Mouse (Mus musculus) hindbrain, embryonic 12.5 days (tissue): Measurements from ENCODE around the gene Mustn1. TPM values are rescaled to one million over a fixed set of nuclear protein-coding genes. Genes with fewer than 3 reads are reported as not detected.

ENCODE experiments used
- ATAC-seq: fragments of 200-750 bp; cut with Nextera tagmentation; 2 replicates; pipeline ENCODE4 v1.8.0; 2017; ENCODE audit warnings: moderate TSS enrichment; ENCODE audit not compliant: low FRiP score
- H3K27ac ChIP-seq: fragments of 300-500 bp; sonication (generic); 2 replicates; pipeline ENCODE4 v1.5.1; 2016; ENCODE audit warnings: mild to moderate bottlenecking
- H3K27me3 ChIP-seq: fragments of 300-500 bp; sonication (generic); 2 replicates; pipeline ENCODE4 v1.6.1; 2016; ENCODE audit warnings: mild to moderate bottlenecking
- H3K36me3 ChIP-seq: fragments of 300-500 bp; sonication (generic); 2 replicates; pipeline ENCODE4 v1.6.1; 2016; ENCODE audit warnings: mild to moderate bottlenecking
- H3K4me1 ChIP-seq: fragments of 300-500 bp; sonication (generic); 2 replicates; pipeline ENCODE4 v1.6.1; 2016
- H3K4me2 ChIP-seq: fragments of 300-500 bp; sonication (generic); replicated peaks from 2 replicates; pipeline ENCODE4 v1.6.1; 2016; ENCODE audit warnings: mild to moderate bottlenecking
- H3K4me3 ChIP-seq: fragments of 300-500 bp; sonication (generic); 2 replicates; pipeline ENCODE4 v1.5.1; 2016; ENCODE audit warnings: mild to moderate bottlenecking
- H3K9ac ChIP-seq: fragments of 300-500 bp; sonication (generic); 2 replicates; pipeline ENCODE4 v1.6.1; 2016; ENCODE audit warnings: mild to moderate bottlenecking, moderate library complexity
- H3K9me3 ChIP-seq: fragments of 300-500 bp; sonication (generic); replicated peaks from 2 replicates; pipeline ENCODE4 v1.6.1; 2016; ENCODE audit warnings: mild to moderate bottlenecking
- WGBS: fragments of 180-500 bp; shearing (Covaris S2); methylation state at CpG from one replicate; pipeline ENCODE4 v1.1.7; 2016; 5-methylcytosine and 5-hydroxymethylcytosine counted together
- polyA plus RNA-seq: library from polyadenylated mRNA; unstranded; fragments of >200 nt; fragmentation: Nextera tagmentation; extraction: Ambion mirVana; gene quantifications from 2 replicates; pipeline ENCODE4 v1.2.1, GENCODE M21; 2016

Mustn1 gene
- polyA plus RNA-seq, 1 experiment from 2014 or later: 0.80 TPM

- no peak for ATAC-seq
- WGBS: 94% methylated on average over 1 of the region's 1 CpGs
- Histone ChIP-seq H3K36me3 (no peaks in the 10 kb centered on the region), H3K4me3 (no peak overlapping the region), H3K4me2 (no peak overlapping the region), H3K9ac (no peak overlapping the region), H3K27me3 (no peaks in the 10 kb centered on the region), H3K27ac (no peak overlapping the region), H3K4me1 (no peaks in the 10 kb centered on the region), H3K9me3 (no peaks in the 10 kb centered on the region)
Observed at GRCm38 (mm10) chr14:30916516-30916915, 37.5 kb downstream of the Mustn1 start.

- WGBS: 54% methylated on average over 8 of the region's 8 CpGs
- no peak overlapping the region for H3K4me2 ChIP-seq
- no peaks in the 10 kb centered on the region for H3K27me3 ChIP-seq
- H3K27ac ChIP-seq: no peak overlapping the region
- no peak overlapping the region for H3K9ac ChIP-seq
- no peak for ATAC-seq
- peaks cover 6% of the 10 kb centered on the region for H3K4me1 ChIP-seq
- H3K4me3 ChIP-seq: no peak overlapping the region
- no peaks in the 10 kb centered on the region for H3K36me3 ChIP-seq
- H3K9me3 ChIP-seq: no peaks in the 10 kb centered on the region
Observed at GRCm38 (mm10) chr14:30922053-30922670, 43.2 kb downstream of the Mustn1 start.

GRCm38 (mm10) chr14:30923375-30924105, 44.5 kb downstream of the Mustn1 start, which contains the start of gene Itih3:
Gene Itih3, minus strand, starts transcription at chr14:30923760.
- 61% methylated on average over 6 of the region's 6 CpGs for WGBS
- Histone ChIP-seq H3K27me3 (no peaks in the 10 kb centered on the region), H3K27ac (no peak within 1 kb of the TSS)

GRCm38 (mm10) chr14:30925492-30925891, 46.5 kb downstream of the Mustn1 start:
- H3K9ac ChIP-seq: no peak overlapping the region
- WGBS: 81% methylated on average over 3 of the region's 3 CpGs
- no peak overlapping the region for H3K27ac ChIP-seq
- H3K9me3 ChIP-seq: no peaks in the 10 kb centered on the region
- no peak overlapping the region for H3K4me2 ChIP-seq
- H3K4me1 ChIP-seq: peaks cover 6% of the 10 kb centered on the region
- no peak overlapping the region for H3K4me3 ChIP-seq
- H3K27me3 ChIP-seq: no peaks in the 10 kb centered on the region
- H3K36me3 ChIP-seq: no peaks in the 10 kb centered on the region
- no peak for ATAC-seq

More at GRCm38 (mm10) chr14:30923375-30924105, 44.5 kb downstream of the Mustn1 start, which contains the start of gene Itih3:
- no peak within 1 kb of the TSS for H3K9ac ChIP-seq
- H3K36me3 ChIP-seq: no peaks in the 10 kb centered on the region
- no peak within 1 kb of the TSS for H3K4me2 ChIP-seq
- peaks cover 6% of the 10 kb centered on the region for H3K4me1 ChIP-seq
- H3K9me3 ChIP-seq: no peaks in the 10 kb centered on the region
- no peak for ATAC-seq
- no peak within 1 kb of the TSS for H3K4me3 ChIP-seq

GRCm38 (mm10) chr14:30930386-30930785, 51.4 kb downstream of the Mustn1 start:
- Histone ChIP-seq H3K27me3 (no peaks in the 10 kb centered on the region), H3K4me3 (no peak overlapping the region), H3K4me1 (no peaks in the 10 kb centered on the region), H3K36me3 (no peaks in the 10 kb centered on the region), H3K4me2 (no peak overlapping the region), H3K27ac (no peak overlapping the region), H3K9ac (no peak overlapping the region), H3K9me3 (no peaks in the 10 kb centered on the region)
- WGBS: 89% methylated on average over 4 of the region's 4 CpGs
- no peak for ATAC-seq

Other genes with a start within 250 kb of the Mustn1 start
- gene Rft1, start 224.8 kb upstream of the Mustn1 start, polyA plus RNA-seq: 13.1 and 13.7 TPM in 2 replicates
- gene Sfmbt1, start 164.4 kb upstream of the Mustn1 start, polyA plus RNA-seq: 17.9 and 18.1 TPM in 2 replicates
- 26.1 and 30.0 TPM in 2 replicates for gene Tmem110, start 53.6 kb upstream of the Mustn1 start, polyA plus RNA-seq
- 0.08 and 0.19 TPM in 2 replicates for gene Itih4, start 7.3 kb downstream of the Mustn1 start, polyA plus RNA-seq
- gene Itih3, start 44.6 kb downstream of the Mustn1 start, polyA plus RNA-seq: 0.27 and 0.89 TPM in 2 replicates
- gene Itih1, start 64.1 kb downstream of the Mustn1 start, polyA plus RNA-seq: not detected in 2 replicates
- gene Nek4, start 72.2 kb downstream of the Mustn1 start, polyA plus RNA-seq: 18.6 and 18.9 TPM in 2 replicates
- 73.0 and 76.5 TPM in 2 replicates for gene Glt8d1, start 122.2 kb downstream of the Mustn1 start, polyA plus RNA-seq
- 301 and 319 TPM in 2 replicates for gene Spcs1, start 122.5 kb downstream of the Mustn1 start, polyA plus RNA-seq
- 191 and 194 TPM in 2 replicates for gene Pbrm1, start 139.9 kb downstream of the Mustn1 start, polyA plus RNA-seq
- gene Gnl3, start 140.0 kb downstream of the Mustn1 start, polyA plus RNA-seq: 75.6 and 82.5 TPM in 2 replicates
- gene Smim4, start 249.8 kb downstream of the Mustn1 start, polyA plus RNA-seq: 54.3 and 63.9 TPM in 2 replicates